Mouse (Mus musculus): ENCODE results near the gene Olfr12. TPM values are rescaled to one million over a fixed set of nuclear protein-coding genes. Genes with fewer than 3 reads are reported as not detected.

Gene Olfr12
- polyA plus RNA-seq, 1 experiment from 2014 or later = not detected

- peaks cover 16% of the 10 kb centered on the region for H3K36me3 ChIP-seq
- WGBS = 86% methylated on average over 5 of the region's 5 CpGs
- H3K4me3 ChIP-seq = no peak overlapping the region
- H3K4me2 ChIP-seq (replicated peaks) = no peak overlapping the region
- H3K27ac ChIP-seq = no peak overlapping the region
- H3K9ac ChIP-seq = no peak overlapping the region
- ATAC-seq (ENCODE audit: low FRiP score) = no peak
- peaks cover 11% of the 10 kb centered on the region for H3K4me1 ChIP-seq
- no peaks in the 10 kb centered on the region; the same call in 1 of the 2 replicates for H3K27me3 ChIP-seq
- H3K9me3 ChIP-seq (replicated peaks) = no peaks in the 10 kb centered on the region
Measured at GRCm38 (mm10) chr1:92632196-92632595, 14.6 kb downstream of the Olfr12 start.

GRCm38 (mm10) chr1:92632948-92633347, 15.4 kb downstream of the Olfr12 start:
- no peak overlapping the region for H3K4me2 ChIP-seq (replicated peaks)
- H3K9me3 ChIP-seq (replicated peaks) = no peaks in the 10 kb centered on the region
- H3K27me3 ChIP-seq = no peaks in the 10 kb centered on the region; the same call in 1 of the 2 replicates
- ATAC-seq (ENCODE audit: low FRiP score) = no peak
- WGBS = 69% methylated on average over 6 of the region's 6 CpGs
- peaks cover 11% of the 10 kb centered on the region for H3K4me1 ChIP-seq
- no peak overlapping the region for H3K4me3 ChIP-seq
- peaks cover 23% of the 10 kb centered on the region for H3K36me3 ChIP-seq
- H3K9ac ChIP-seq = no peak overlapping the region
- no peak overlapping the region for H3K27ac ChIP-seq

GRCm38 (mm10) chr1:92633726-92634125, 16.1 kb downstream of the Olfr12 start:
- Histone ChIP-seq H3K4me1 (peaks cover 11% of the 10 kb centered on the region), H3K27ac (no peak overlapping the region), H3K4me2 (replicated peaks) (no peak overlapping the region), H3K9ac (no peak overlapping the region), H3K27me3 (no peaks in the 10 kb centered on the region; the same call in 1 of the 2 replicates), H3K9me3 (replicated peaks) (no peaks in the 10 kb centered on the region), H3K4me3 (no peak overlapping the region), H3K36me3 (peaks cover 31% of the 10 kb centered on the region)
- ATAC-seq (ENCODE audit: low FRiP score) = no peak
- 88% methylated on average over 8 of the region's 8 CpGs for WGBS

DNA sequence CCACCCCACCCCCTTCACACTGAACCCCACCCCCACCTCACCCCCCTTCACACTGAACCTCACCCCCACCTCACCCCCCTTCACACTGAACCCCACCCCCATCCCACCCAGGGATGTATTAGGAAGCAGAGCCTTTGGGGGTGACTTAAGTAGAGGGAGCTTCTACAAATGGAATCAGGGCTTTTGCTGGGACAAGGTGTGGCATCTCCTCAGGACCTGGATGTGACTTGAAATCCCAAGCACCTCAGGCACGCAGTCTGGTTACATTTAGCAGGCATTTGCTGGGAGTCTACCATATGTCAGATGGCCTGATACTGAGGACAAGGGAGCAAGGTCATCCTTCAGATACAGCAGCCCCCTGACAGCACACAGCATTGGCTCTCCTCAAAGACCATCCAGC, 17.0 kb downstream of the Olfr12 start:
- ATAC-seq (ENCODE audit: low FRiP score) = no peak
- Histone ChIP-seq H3K27ac (peak overlapping the region; percentile 64; the same call in 1 of the 2 replicates), H3K36me3 (peaks cover 36% of the 10 kb centered on the region), H3K4me3 (no peak overlapping the region), H3K9me3 (replicated peaks) (no peaks in the 10 kb centered on the region), H3K4me2 (replicated peaks) (no peak overlapping the region), H3K4me1 (peaks cover 11% of the 10 kb centered on the region), H3K9ac (no peak overlapping the region), H3K27me3 (no peaks in the 10 kb centered on the region; the same call in 1 of the 2 replicates)
- 74% methylated on average over 1 of the region's 1 CpGs for WGBS

DNA sequence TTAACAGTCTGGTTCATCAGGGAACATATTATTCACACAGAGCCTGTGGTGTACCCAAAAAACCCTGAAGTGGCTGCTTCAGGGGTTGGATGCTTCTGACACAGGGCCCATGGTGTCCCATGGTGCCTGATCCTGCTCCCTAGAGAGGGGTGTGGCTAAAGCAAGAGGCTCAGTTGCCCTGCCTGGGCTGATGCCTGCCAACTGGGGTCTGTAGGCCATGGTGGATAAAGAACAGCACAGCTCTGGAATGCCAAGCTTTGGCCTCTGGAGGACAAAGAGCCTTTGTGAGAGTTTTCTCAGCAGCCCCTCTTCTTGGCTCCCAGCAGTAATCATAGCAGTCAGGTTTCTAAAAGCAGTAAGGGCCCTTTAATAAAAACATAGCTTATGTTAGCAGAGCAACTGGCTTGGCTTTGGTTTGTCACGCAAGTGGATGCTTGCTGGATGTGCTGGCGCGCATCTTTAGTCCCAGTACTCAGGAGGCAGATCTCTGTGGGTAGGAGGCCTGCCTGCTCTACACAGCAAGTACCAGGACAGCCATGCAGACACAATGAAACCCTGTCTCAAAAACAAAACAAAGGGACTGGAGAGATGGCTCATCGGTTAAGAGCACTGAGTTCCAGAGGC, 17.5 kb downstream of the Olfr12 start:
- Histone ChIP-seq H3K36me3 (peaks cover 36% of the 10 kb centered on the region), H3K9ac (no peak overlapping the region), H3K27ac (peak overlapping the region; percentile 64), H3K9me3 (replicated peaks) (no peaks in the 10 kb centered on the region), H3K4me2 (replicated peaks) (no peak overlapping the region), H3K4me3 (no peak overlapping the region), H3K4me1 (peaks cover 15% of the 10 kb centered on the region), H3K27me3 (no peaks in the 10 kb centered on the region)
- peak; percentile 78 for ATAC-seq (ENCODE audit: low FRiP score)
- WGBS = 62% methylated on average over 4 of the region's 4 CpGs

- no peaks in the 10 kb centered on the region for H3K27me3 ChIP-seq
- peaks cover 24% of the 10 kb centered on the region for H3K4me1 ChIP-seq
- H3K27ac ChIP-seq = 0 out of 2 replicates have a peak overlapping the region, but pooled peaks have one; percentile 4
- H3K4me2 ChIP-seq (replicated peaks) = no peak overlapping the region
- no peak overlapping the region for H3K9ac ChIP-seq
- H3K36me3 ChIP-seq = peaks cover 36% of the 10 kb centered on the region
- 84% methylated on average over 8 of the region's 8 CpGs for WGBS
- no peak for ATAC-seq (ENCODE audit: low FRiP score)
- no peaks in the 10 kb centered on the region for H3K9me3 ChIP-seq (replicated peaks)
- no peak overlapping the region for H3K4me3 ChIP-seq
Measured at GRCm38 (mm10) chr1:92636015-92636414, 18.4 kb downstream of the Olfr12 start.

- Histone ChIP-seq H3K4me2 (replicated peaks) (no peak overlapping the region), H3K4me1 (peaks cover 26% of the 10 kb centered on the region), H3K27ac (no peak overlapping the region), H3K9ac (no peak overlapping the region), H3K9me3 (replicated peaks) (no peaks in the 10 kb centered on the region), H3K36me3 (peaks cover 36% of the 10 kb centered on the region), H3K27me3 (no peaks in the 10 kb centered on the region), H3K4me3 (no peak overlapping the region)
- whole genome bisulfite sequencing = 94% methylated on average over 11 of the region's 11 CpGs
- no peak for ATAC-seq (ENCODE audit: low FRiP score)
Measured at GRCm38 (mm10) chr1:92636676-92637075, 19.1 kb downstream of the Olfr12 start.

GRCm38 (mm10) chr1:92637501-92638172, 20.0 kb downstream of the Olfr12 start:
- H3K4me2 ChIP-seq (replicated peaks) = no peak overlapping the region
- H3K4me3 ChIP-seq = no peak overlapping the region
- no peak overlapping the region for H3K27ac ChIP-seq
- no peaks in the 10 kb centered on the region for H3K27me3 ChIP-seq
- WGBS = 90% methylated on average over 15 of the region's 15 CpGs
- ATAC-seq (ENCODE audit: low FRiP score) = no peak
- no peak overlapping the region for H3K9ac ChIP-seq
- peaks cover 36% of the 10 kb centered on the region for H3K36me3 ChIP-seq
- peaks cover 32% of the 10 kb centered on the region for H3K4me1 ChIP-seq
- no peaks in the 10 kb centered on the region for H3K9me3 ChIP-seq (replicated peaks)

GRCm38 (mm10) chr1:92638181-92638580, 20.6 kb downstream of the Olfr12 start:
- H3K4me3 ChIP-seq = no peak overlapping the region
- 96% methylated on average over 3 of the region's 3 CpGs for WGBS
- H3K27me3 ChIP-seq = no peaks in the 10 kb centered on the region
- H3K9ac ChIP-seq = no peak overlapping the region
- H3K36me3 ChIP-seq = peaks cover 36% of the 10 kb centered on the region
- peaks cover 33% of the 10 kb centered on the region for H3K4me1 ChIP-seq
- no peak overlapping the region for H3K4me2 ChIP-seq (replicated peaks)
- no peaks in the 10 kb centered on the region for H3K9me3 ChIP-seq (replicated peaks)
- H3K27ac ChIP-seq = 0 out of 2 replicates have a peak overlapping the region, but pooled peaks have one; percentile 12
- ATAC-seq (ENCODE audit: low FRiP score) = no peak

DNA sequence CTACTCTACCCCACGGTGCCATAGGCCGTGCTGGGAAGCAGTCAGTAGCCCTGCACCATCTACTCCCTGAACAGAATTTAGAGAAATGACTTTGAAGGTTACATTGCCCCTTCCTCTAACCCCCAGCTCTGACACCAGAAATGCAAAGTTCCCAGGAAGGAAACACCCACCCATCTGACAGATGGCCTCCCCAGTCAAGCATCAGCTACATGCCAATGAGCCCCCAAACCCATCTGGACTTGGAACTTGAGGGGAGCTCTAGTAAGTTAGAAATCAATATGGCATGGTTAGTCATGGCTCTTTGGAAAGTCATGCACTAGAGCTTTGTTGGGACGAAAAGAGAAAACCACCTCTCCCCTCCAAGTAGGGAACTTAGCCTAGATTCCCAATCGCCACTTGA, 21.1 kb downstream of the Olfr12 start:
- ATAC-seq (ENCODE audit: low FRiP score) = no peak
- H3K27ac ChIP-seq = no peak overlapping the region
- 95% methylated on average over 4 of the region's 4 CpGs for WGBS

DNA sequence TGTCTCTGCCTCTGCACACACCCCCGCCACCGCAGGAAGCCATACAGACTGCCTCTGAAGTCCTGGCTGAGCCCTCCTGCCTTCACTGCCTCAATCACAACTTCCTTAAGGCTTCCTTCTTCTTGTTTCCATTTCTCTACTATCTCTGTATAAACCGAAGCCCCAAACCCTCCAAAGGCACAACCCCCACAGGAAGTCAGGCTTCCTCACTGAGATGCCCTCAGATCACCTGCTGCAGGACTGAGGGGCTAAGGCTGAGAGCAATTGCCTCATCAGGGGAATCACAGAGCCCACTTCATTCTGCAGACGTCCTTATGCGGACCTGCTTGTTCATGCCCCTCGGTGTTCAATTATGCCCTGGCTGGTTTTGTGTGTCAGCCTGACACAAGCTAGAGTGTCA, 22.8 kb downstream of the Olfr12 start:
- Histone ChIP-seq H3K27me3 (no peaks in the 10 kb centered on the region), H3K4me3 (peak overlapping the region; percentile 89; the same call in 1 of the 2 replicates), H3K27ac (no peak overlapping the region), H3K9me3 (replicated peaks) (no peaks in the 10 kb centered on the region), H3K9ac (peak overlapping the region; percentile 94; the same call in 1 of the 2 replicates), H3K36me3 (peaks cover 36% of the 10 kb centered on the region), H3K4me2 (replicated peaks) (peak overlapping the region; percentile 99), H3K4me1 (peaks cover 25% of the 10 kb centered on the region)
- WGBS = 89% methylated on average over 6 of the region's 6 CpGs
- ATAC-seq (ENCODE audit: low FRiP score) = no peak

More for the DNA sequence above, 21.1 kb downstream of the Olfr12 start:
- Histone ChIP-seq H3K4me3 (no peak overlapping the region), H3K9me3 (replicated peaks) (no peaks in the 10 kb centered on the region), H3K4me1 (peaks cover 33% of the 10 kb centered on the region), H3K36me3 (peaks cover 36% of the 10 kb centered on the region), H3K9ac (no peak overlapping the region), H3K27me3 (no peaks in the 10 kb centered on the region), H3K4me2 (replicated peaks) (no peak overlapping the region)

- ATAC-seq (ENCODE audit: low FRiP score) = peak; percentile 93
- Histone ChIP-seq H3K9ac (peak within 1 kb of the TSS; percentile 94), H3K9me3 (replicated peaks) (no peaks in the 10 kb centered on the region), H3K27me3 (peaks cover 9% of the 10 kb centered on the region; the same call in 1 of the 2 replicates), H3K27ac (peak within 1 kb of the TSS; percentile 71), H3K4me3 (peak within 1 kb of the TSS; percentile 89), H3K4me1 (peaks cover 23% of the 10 kb centered on the region), H3K4me2 (replicated peaks) (peak within 1 kb of the TSS; percentile 99), H3K36me3 (peaks cover 26% of the 10 kb centered on the region)
- 2% methylated on average over 50 of the region's 50 CpGs for WGBS
Measured at GRCm38 (mm10) chr1:92641514-92642272, 24.1 kb downstream of the Olfr12 start, which contains the start of gene Cops9. Gene Cops9, minus strand, starts transcription at chr1:92641985.
